Mouse (Mus musculus) intestine, embryonic 14.5 days (tissue): Measurements from ENCODE around the gene Spata31d1b. TPM values are rescaled to one million over a fixed set of nuclear protein-coding genes. Genes with fewer than 3 reads are reported as not detected.
"Not testable (repeated sequence)": the region's sequence is repeated elsewhere in the genome, so short reads cannot be mapped to it uniquely, and the experiment has no call there.

Source experiments
- ATAC-seq: fragments of 200-750 bp; cut with Nextera tagmentation; replicated peaks from 2 replicates; pipeline ENCODE4 v1.8.0; 2017; ENCODE audit warnings: low read depth, moderate number of reproducible peaks, moderate TSS enrichment, moderate library complexity; ENCODE audit not compliant: low FRiP score, low TSS enrichment
- DNase-seq: peaks from one replicate; pipeline ENCODE4 v3.0.0-alpha.2; 2018; ENCODE audit warnings: low spot score
- H3K27ac ChIP-seq: fragments of 300-500 bp; sonication (generic); 2 replicates; pipeline ENCODE4 v1.5.1; 2014; ENCODE audit warnings: low read depth, mild to moderate bottlenecking, control low read depth
- H3K27me3 ChIP-seq: fragments of 300-500 bp; sonication (generic); replicated peaks from 2 replicates; pipeline ENCODE4 v1.6.1; 2014; ENCODE audit warnings: low read length, control low read depth; ENCODE audit not compliant: control insufficient read depth, insufficient read depth
- H3K36me3 ChIP-seq: fragments of 300-500 bp; sonication (generic); 2 replicates; pipeline ENCODE4 v1.6.1; 2014; ENCODE audit warnings: low read length, control low read depth; ENCODE audit not compliant: control insufficient read depth, insufficient read depth
- H3K4me1 ChIP-seq: fragments of 300-500 bp; sonication (generic); replicated peaks from 2 replicates; pipeline ENCODE4 v1.6.1; 2014; ENCODE audit warnings: low read length, control low read depth, mixed read lengths; ENCODE audit not compliant: control insufficient read depth, insufficient read depth
- H3K4me2 ChIP-seq: fragments of 300-500 bp; sonication (generic); 2 replicates; pipeline ENCODE4 v1.6.1; 2014; ENCODE audit warnings: low read length
- H3K4me3 ChIP-seq: fragments of 300-500 bp; sonication (generic); 2 replicates; pipeline ENCODE4 v1.5.1; 2014; ENCODE audit warnings: low read depth, low read length, control low read depth, mixed read lengths
- H3K9ac ChIP-seq: fragments of 300-500 bp; sonication (generic); 2 replicates; pipeline ENCODE4 v1.6.1; 2014; ENCODE audit warnings: mild to moderate bottlenecking, low read length
- H3K9me3 ChIP-seq: fragments of 300-500 bp; sonication (generic); 2 replicates; pipeline ENCODE4 v1.6.1; 2016; ENCODE audit warnings: low read length, control low read depth; ENCODE audit not compliant: control insufficient read depth
- WGBS: fragments of 180-500 bp; shearing (Covaris S2); extraction: QIAGEN DNeasy Blood & Tissue Kit; methylation state at CpG from one replicate; pipeline ENCODE4 v1.1.7; 2014; 5-methylcytosine and 5-hydroxymethylcytosine counted together
- polyA plus RNA-seq: library from polyadenylated mRNA; unstranded; fragments of >200 nt; fragmentation: Nextera tagmentation; extraction: Ambion mirVana; gene quantifications from 2 replicates; pipeline ENCODE4 v1.2.1, GENCODE M21; 2014

Spata31d1b gene
- not detected in 2 replicates for polyA plus RNA-seq

DNA sequence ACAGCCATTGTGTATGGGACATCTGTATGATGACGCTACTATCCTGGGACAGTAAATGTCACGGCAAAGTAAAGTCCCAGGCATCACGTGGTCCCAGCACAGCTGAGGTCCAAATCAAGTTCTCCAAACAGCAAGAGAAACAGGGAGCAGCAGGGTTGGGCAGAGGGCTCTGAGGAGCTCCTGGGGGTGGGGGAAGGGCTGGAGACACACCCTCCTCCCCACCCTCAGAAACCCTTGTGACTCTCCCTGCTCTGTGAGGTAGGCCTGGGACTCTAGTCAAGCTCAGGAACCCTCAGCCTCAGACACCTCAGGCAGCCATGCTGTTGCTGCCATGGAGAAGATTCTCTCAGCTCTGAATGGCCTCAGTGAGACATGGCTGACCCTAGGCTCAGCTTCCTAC is at the start of gene Spata31d1b:
Gene Spata31d1b (plus strand): TSS at position 301 of the 400 bp plus-strand sequence.
- H3K27ac ChIP-seq, H3K4me3 ChIP-seq, H3K9me3 ChIP-seq, H3K9ac ChIP-seq, H3K36me3 ChIP-seq, H3K4me1 ChIP-seq, H3K4me2 ChIP-seq, ATAC-seq, H3K27me3 ChIP-seq, DNase-seq: not testable (repeated sequence)
- WGBS, result 59% methylated on average over 3 of the region's 3 CpGs

DNA sequence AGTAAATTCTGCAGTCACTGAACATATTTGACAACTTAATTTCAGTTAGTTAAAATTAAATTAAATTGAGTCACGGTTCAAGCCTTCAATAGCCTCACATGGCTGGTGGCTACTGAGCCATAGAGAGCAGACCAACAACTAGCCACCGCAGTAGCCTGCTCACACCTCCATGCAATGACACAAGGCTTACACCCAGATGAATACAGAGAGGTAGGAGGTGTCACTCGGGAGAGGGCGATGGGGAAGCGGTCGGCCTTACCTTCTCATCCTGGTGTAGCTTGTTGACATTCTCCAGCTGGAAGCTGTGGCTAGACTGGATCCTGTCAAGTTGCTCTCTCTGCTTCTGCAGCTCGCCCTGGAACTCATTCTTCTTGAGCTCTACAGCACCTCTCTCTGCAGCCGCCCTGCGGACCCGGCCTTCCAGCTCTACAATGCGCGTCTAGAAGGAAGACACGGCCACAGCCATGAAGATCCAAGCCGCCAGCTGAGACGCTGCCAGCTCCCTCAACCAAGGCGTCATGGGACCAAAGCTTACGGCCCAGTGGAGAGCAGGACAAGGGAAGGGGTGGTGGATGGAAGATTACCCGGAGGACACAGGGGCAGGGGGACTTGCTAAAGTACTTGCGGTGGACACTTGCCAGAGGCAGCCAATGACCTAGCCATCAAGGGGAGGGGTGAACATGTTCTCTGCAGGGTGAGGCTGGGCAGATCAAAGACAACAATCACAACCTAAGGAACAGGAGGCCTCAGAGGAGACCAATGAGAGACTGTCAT is 48.0 kb upstream of the Spata31d1b start:
- H3K4me1 ChIP-seq, result peaks cover 8% of the 10 kb centered on the region
- H3K36me3 ChIP-seq, result peaks cover 26% of the 10 kb centered on the region
- no peak for DNase-seq
- H3K4me3 ChIP-seq, result no peak overlapping the region
- H3K27me3 ChIP-seq, result no peaks in the 10 kb centered on the region
- WGBS, result 80% methylated on average over 19 of the region's 19 CpGs
- H3K4me2 ChIP-seq, result no peak overlapping the region
- no peaks in the 10 kb centered on the region for H3K9me3 ChIP-seq
- H3K9ac ChIP-seq, result no peak overlapping the region
- no peak for ATAC-seq
- H3K27ac ChIP-seq, result no peak overlapping the region

DNA sequence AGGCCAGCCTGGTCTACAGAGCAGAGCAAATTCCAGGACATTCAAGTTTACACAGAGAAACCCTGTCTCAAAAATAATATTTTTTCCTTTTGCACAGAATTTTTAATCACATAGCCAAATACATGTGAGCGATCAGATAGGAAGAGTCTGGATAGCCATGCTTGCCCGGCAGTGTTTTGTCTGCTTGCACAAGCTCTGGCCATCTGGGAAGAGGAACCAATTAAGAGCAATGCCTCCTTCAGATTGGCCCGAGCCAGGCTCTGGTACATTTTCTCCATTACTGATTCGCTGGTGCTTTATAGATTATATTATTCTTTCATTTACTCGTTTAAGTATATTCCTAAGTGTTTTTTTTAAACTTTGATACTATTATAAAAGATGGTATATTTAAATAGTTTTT is 44.3 kb upstream of the Spata31d1b start:
- Histone ChIP-seq H3K36me3 (peaks cover 18% of the 10 kb centered on the region), H3K4me1 (peaks cover 15% of the 10 kb centered on the region), H3K27ac (0 out of 2 replicates have a peak overlapping the region, but pooled peaks have one; percentile 22), H3K9ac (no peak overlapping the region), H3K9me3 (no peaks in the 10 kb centered on the region), H3K4me3 (no peak overlapping the region), H3K4me2 (no peak overlapping the region), H3K27me3 (no peaks in the 10 kb centered on the region)
- 75% methylated on average over 5 of the region's 5 CpGs for WGBS
- ATAC-seq (no peak), DNase-seq (no peak)

DNA sequence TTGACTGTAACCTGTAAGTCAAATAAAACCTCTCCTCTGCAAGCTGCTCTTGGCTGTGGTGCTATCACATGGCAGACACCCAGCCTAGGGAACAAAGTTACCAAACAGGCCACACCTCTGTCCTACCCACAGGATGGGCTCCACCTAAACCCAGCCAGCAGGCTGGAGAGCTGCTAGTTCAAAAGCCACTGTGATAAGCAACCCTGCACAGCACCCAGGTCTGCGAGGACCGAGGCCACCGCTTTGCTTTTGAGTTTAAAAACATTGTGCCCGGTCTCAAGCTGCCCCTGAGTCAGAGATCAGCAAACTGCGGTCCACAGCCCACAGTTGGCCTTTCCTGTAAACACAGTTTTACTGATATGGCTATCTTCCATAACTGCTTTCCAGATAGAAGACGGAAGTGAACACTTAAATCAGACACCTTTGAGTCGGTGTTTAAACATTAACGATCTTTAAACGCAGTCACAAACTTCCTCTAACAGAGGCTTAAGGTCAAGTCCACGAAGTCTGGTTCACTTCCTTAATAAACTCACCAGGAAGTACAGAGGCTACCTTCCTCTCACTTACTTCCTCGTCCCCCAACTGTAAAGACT is 43.5 kb upstream of the Spata31d1b start:
- Histone ChIP-seq H3K27me3 (no peaks in the 10 kb centered on the region), H3K27ac (peak overlapping the region; percentile 85), H3K4me1 (peaks cover 20% of the 10 kb centered on the region), H3K36me3 (peaks cover 10% of the 10 kb centered on the region), H3K4me3 (no peak overlapping the region), H3K9ac (no peak overlapping the region), H3K4me2 (peak overlapping the region; percentile 26; the same call in 1 of the 2 replicates), H3K9me3 (no peaks in the 10 kb centered on the region)
- ATAC-seq, result peak; percentile 89
- DNase-seq, result peak; percentile 74
- 36% methylated on average over 11 of the region's 11 CpGs for WGBS

DNA sequence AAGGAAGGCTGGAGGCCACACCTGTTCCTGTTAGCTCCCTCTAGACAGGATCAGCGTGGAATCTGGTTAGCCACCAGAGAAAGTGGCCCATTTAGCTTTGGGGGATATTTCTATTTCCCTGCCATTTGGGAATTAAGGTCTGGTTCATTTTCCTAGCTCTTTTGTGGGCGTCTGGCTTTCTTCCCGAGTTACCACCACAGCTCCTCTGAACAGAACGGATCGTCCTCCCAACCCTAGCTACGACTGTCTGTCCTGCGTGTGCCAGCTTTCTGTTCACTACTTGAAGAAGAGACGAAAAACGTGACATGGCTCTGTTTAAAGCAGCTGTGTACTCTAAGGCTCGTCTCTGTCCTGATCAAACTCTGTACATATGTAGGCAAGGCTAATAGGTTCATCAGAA is 42.1 kb upstream of the Spata31d1b start:
- Histone ChIP-seq H3K4me1 (peaks cover 28% of the 10 kb centered on the region), H3K4me2 (no peak overlapping the region), H3K4me3 (no peak overlapping the region), H3K9ac (no peak overlapping the region), H3K36me3 (no peaks in the 10 kb centered on the region; the same call in 1 of the 2 replicates), H3K9me3 (no peaks in the 10 kb centered on the region), H3K27me3 (no peaks in the 10 kb centered on the region), H3K27ac (no peak overlapping the region)
- WGBS, result 75% methylated on average over 10 of the region's 10 CpGs
- ATAC-seq, result no peak
- no peak for DNase-seq

DNA sequence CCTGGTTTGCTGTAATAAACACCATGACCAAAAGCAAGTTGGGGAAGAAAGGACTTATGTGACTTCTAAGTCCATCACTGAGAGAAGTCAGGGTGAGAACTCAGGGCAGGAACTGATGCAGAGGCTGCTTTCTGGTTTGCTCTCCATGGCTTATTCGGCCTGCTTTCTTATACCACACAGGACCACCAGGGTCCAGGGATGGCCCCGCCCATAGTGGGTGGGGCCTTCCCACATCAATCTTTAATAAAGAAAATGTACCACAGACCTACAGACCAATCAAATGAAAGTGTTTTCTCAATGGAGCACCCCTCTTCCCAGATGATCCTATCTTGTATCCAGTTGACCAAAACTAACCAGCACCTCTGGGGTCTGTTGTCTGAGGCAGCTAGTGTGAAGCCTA is 40.6 kb upstream of the Spata31d1b start:
- Histone ChIP-seq H3K27ac (no peak overlapping the region), H3K27me3 (no peaks in the 10 kb centered on the region), H3K9me3 (no peaks in the 10 kb centered on the region), H3K4me2 (no peak overlapping the region), H3K36me3 (no peaks in the 10 kb centered on the region; the same call in 1 of the 2 replicates), H3K4me3 (no peak overlapping the region), H3K4me1 (peaks cover 28% of the 10 kb centered on the region), H3K9ac (no peak overlapping the region)
- ATAC-seq (no peak), DNase-seq (no peak)
- 72% methylated on average over 2 of the region's 2 CpGs for WGBS

DNA sequence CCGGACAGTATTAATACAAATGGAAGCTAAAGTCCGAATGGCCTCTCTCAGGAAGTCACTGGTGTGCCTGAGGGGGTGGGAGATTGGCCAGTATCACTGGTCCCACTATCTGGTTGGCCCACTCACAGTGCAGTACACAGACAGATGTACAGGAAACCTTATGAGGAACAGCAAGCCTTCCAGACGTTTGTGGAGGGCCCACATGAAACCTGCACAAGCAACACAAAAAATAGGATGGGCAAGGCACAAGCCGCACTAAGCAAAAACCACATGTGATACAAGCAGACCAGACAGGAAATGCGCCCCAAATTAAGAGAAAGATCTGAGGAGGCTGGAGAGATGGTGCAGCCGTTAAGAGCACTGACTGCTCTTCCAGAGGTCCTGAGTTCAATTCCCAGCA is 39.8 kb upstream of the Spata31d1b start:
- Histone ChIP-seq H3K4me3 (no peak overlapping the region), H3K9me3 (no peaks in the 10 kb centered on the region), H3K27ac (no peak overlapping the region), H3K4me2 (no peak overlapping the region), H3K9ac (no peak overlapping the region), H3K27me3 (no peaks in the 10 kb centered on the region), H3K36me3 (no peaks in the 10 kb centered on the region), H3K4me1 (peaks cover 28% of the 10 kb centered on the region)
- no peak for DNase-seq
- ATAC-seq, result no peak
- 69% methylated on average over 6 of the region's 6 CpGs for WGBS

DNA sequence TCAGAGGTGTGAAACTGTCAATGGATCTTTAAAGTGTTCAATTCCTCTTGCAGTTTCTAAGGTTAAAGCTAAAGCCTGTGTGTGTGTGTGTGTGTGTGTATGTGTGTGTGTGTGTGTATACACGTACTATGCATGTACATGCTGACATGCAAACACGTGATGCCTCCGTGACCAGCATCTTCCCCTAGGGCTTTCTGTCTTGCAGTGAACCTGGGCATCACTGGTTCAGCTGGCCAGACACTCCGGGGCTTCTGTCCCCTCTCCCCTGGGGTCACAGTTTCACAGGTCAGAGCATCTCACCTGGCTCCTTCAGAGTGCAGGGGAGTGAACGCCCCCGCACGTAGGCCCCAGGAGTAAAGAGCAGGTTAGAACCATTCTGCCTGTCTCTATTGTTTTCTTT is 38.5 kb upstream of the Spata31d1b start:
- no peak overlapping the region for H3K9ac ChIP-seq
- H3K27ac ChIP-seq, result no peak overlapping the region
- 63% methylated on average over 7 of the region's 7 CpGs for WGBS
- peaks cover 25% of the 10 kb centered on the region for H3K4me1 ChIP-seq
- no peak overlapping the region for H3K4me3 ChIP-seq
- H3K27me3 ChIP-seq, result no peaks in the 10 kb centered on the region
- no peak for DNase-seq
- no peaks in the 10 kb centered on the region for H3K9me3 ChIP-seq
- peak overlapping the region; percentile 74; the same call in 1 of the 2 replicates for H3K4me2 ChIP-seq
- ATAC-seq, result no peak
- H3K36me3 ChIP-seq, result no peaks in the 10 kb centered on the region
